Mouse (Mus musculus) hindbrain, embryonic 11.5 days (tissue): Measurements from ENCODE around the gene Fhod1. TPM values are rescaled to one million over a fixed set of nuclear protein-coding genes. Genes with fewer than 3 reads are reported as not detected.

ENCODE experiments used
- ATAC-seq: fragments of 200-750 bp; cut with Nextera tagmentation; 2 replicates; pipeline ENCODE4 v1.8.0; 2017; ENCODE audit warnings: mild to moderate bottlenecking, moderate TSS enrichment, moderate library complexity; ENCODE audit not compliant: low FRiP score
- DNase-seq: peaks from one replicate; pipeline ENCODE4 v3.0.0-alpha.2; 2015; ENCODE audit warnings: low spot score
- H3K27ac ChIP-seq: fragments of 300-500 bp; sonication (generic); 2 replicates; pipeline ENCODE4 v1.5.1; 2014; ENCODE audit warnings: mild to moderate bottlenecking, low read depth, low read length
- H3K27me3 ChIP-seq: fragments of 300-500 bp; sonication (generic); 2 replicates; pipeline ENCODE4 v1.6.1; 2014; ENCODE audit warnings: mild to moderate bottlenecking, low read length, moderate library complexity, mixed read lengths; ENCODE audit not compliant: control insufficient read depth, insufficient read depth
- H3K36me3 ChIP-seq: fragments of 300-500 bp; sonication (generic); 2 replicates; pipeline ENCODE4 v1.6.1; 2014; ENCODE audit warnings: mild to moderate bottlenecking, low read length, moderate library complexity, mixed read lengths; ENCODE audit not compliant: control insufficient read depth, insufficient read depth
- H3K4me1 ChIP-seq: fragments of 300-500 bp; sonication (generic); replicated peaks from 2 replicates; pipeline ENCODE4 v1.6.1; 2014; ENCODE audit warnings: low read length, mixed read lengths; ENCODE audit not compliant: control insufficient read depth, insufficient read depth
- H3K4me2 ChIP-seq: fragments of 300-500 bp; sonication (generic); replicated peaks from 2 replicates; pipeline ENCODE4 v1.6.1; 2014; ENCODE audit warnings: mild to moderate bottlenecking, low read depth, low read length
- H3K4me3 ChIP-seq: fragments of 300-500 bp; sonication (generic); 2 replicates; pipeline ENCODE4 v1.5.1; 2014; ENCODE audit warnings: low read depth, low read length
- H3K9ac ChIP-seq: fragments of 300-500 bp; sonication (generic); 2 replicates; pipeline ENCODE4 v1.6.1; 2014; ENCODE audit warnings: low read depth, low read length
- H3K9me3 ChIP-seq: fragments of 300-500 bp; sonication (generic); 2 replicates; pipeline ENCODE4 v1.6.1; 2016; ENCODE audit warnings: low read length; ENCODE audit not compliant: control insufficient read depth
- WGBS: fragments of 180-500 bp; shearing (Covaris S2); extraction: QIAGEN DNeasy Blood & Tissue Kit; methylation state at CpG from one replicate; pipeline ENCODE4 v1.1.7; 2014; 5-methylcytosine and 5-hydroxymethylcytosine counted together
- polyA plus RNA-seq: library from polyadenylated mRNA; unstranded; fragments of >200 nt; fragmentation: Nextera tagmentation; extraction: Ambion mirVana; gene quantifications from 2 replicates; pipeline ENCODE4 v1.2.1, GENCODE M21; 2014

The Fhod1 gene
- polyA plus RNA-seq, 1 experiment from 2014 or later = 3.6 TPM

GRCm38 (mm10) chr8:105345061-105345975 lies 2.4 kb downstream of the Fhod1 start:
- no peak for DNase-seq
- Histone ChIP-seq H3K9me3 (no peaks in the 10 kb centered on the region), H3K4me3 (no peak overlapping the region), H3K27me3 (no peaks in the 10 kb centered on the region), H3K36me3 (no peaks in the 10 kb centered on the region), H3K4me2 (no peak overlapping the region; the same call in 1 of the 2 replicates), H3K4me1 (peaks cover 2% of the 10 kb centered on the region; the same call in 1 of the 2 replicates), H3K27ac (no peak overlapping the region), H3K9ac (no peak overlapping the region)
- ATAC-seq = no peak
- 68% methylated on average over 7 of the region's 7 CpGs for WGBS

DNA sequence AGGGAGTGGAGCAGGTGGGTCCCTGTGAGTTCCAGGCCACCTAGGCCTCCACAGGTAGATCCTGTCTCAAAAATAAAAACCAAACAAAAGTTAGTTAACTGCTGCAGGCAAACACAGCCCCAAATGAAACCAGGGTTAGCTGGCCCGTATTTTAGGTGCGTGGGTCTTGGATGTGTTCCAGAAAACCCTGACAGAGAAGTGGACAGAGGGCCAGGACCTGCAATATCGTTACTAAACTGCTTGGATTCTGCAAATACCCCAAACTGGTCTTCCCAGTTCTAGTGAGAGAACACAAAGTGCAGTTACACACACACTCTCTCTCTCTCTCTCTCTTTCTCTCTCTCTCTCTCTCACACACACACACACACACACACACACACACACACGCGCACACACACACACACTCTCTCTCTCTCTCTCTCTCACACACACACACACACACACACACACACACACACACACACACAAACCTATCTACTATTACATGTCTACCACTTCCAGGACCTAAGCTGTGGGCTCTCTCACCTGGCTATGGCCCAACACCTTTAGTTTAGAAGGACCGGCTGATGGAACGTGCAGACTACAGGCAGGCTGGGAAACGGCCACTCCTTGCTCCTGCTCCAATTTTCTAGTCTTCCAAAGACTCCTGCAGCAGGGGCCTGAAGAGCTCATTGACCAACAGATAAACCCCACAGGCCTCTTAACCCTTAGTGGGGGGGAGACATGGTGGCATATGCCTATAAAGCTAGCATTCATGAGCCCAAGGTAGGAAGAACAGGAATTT lies 3.8 kb downstream of the Fhod1 start:
- ATAC-seq (no peak), DNase-seq (no peak)
- Histone ChIP-seq H3K27ac (no peak overlapping the region), H3K4me3 (no peak overlapping the region), H3K9me3 (no peaks in the 10 kb centered on the region), H3K27me3 (no peaks in the 10 kb centered on the region), H3K4me1 (peaks cover 2% of the 10 kb centered on the region; the same call in 1 of the 2 replicates), H3K4me2 (no peak overlapping the region), H3K9ac (no peak overlapping the region), H3K36me3 (no peaks in the 10 kb centered on the region)
- WGBS = 85% methylated on average over 6 of the region's 8 CpGs

- Histone ChIP-seq H3K4me1 (peaks cover 2% of the 10 kb centered on the region; the same call in 1 of the 2 replicates), H3K9me3 (no peaks in the 10 kb centered on the region), H3K27ac (no peak overlapping the region), H3K27me3 (no peaks in the 10 kb centered on the region), H3K4me3 (no peak overlapping the region), H3K36me3 (no peaks in the 10 kb centered on the region), H3K4me2 (no peak overlapping the region), H3K9ac (no peak overlapping the region)
- 85% methylated on average over 4 of the region's 4 CpGs for WGBS
- ATAC-seq = no peak
- no peak for DNase-seq
Observed at GRCm38 (mm10) chr8:105342768-105343167, 5.0 kb downstream of the Fhod1 start.

- no peak overlapping the region for H3K27ac ChIP-seq
Observed at GRCm38 (mm10) chr8:105341399-105341798, 6.4 kb downstream of the Fhod1 start.

GRCm38 (mm10) chr8:105339886-105340635 lies 7.7 kb downstream of the Fhod1 start:
- no peaks in the 10 kb centered on the region for H3K36me3 ChIP-seq
- H3K4me3 ChIP-seq = no peak overlapping the region
- 87% methylated on average over 6 of the region's 6 CpGs for WGBS
- no peak for ATAC-seq
- H3K9ac ChIP-seq = no peak overlapping the region
- H3K27me3 ChIP-seq = no peaks in the 10 kb centered on the region
- H3K4me2 ChIP-seq = no peak overlapping the region
- no peaks in the 10 kb centered on the region for H3K9me3 ChIP-seq
- no peak overlapping the region for H3K27ac ChIP-seq
- no peaks in the 10 kb centered on the region for H3K4me1 ChIP-seq
- no peak for DNase-seq

More at GRCm38 (mm10) chr8:105341399-105341798, 6.4 kb downstream of the Fhod1 start:
- H3K9me3 ChIP-seq = no peaks in the 10 kb centered on the region
- H3K4me1 ChIP-seq = no peaks in the 10 kb centered on the region
- no peaks in the 10 kb centered on the region for H3K36me3 ChIP-seq
- no peak overlapping the region for H3K4me2 ChIP-seq
- H3K27me3 ChIP-seq = no peaks in the 10 kb centered on the region
- ATAC-seq = no peak
- 44% methylated on average over 8 of the region's 8 CpGs for WGBS
- no peak overlapping the region for H3K9ac ChIP-seq
- DNase-seq = no peak
- no peak overlapping the region for H3K4me3 ChIP-seq

DNA sequence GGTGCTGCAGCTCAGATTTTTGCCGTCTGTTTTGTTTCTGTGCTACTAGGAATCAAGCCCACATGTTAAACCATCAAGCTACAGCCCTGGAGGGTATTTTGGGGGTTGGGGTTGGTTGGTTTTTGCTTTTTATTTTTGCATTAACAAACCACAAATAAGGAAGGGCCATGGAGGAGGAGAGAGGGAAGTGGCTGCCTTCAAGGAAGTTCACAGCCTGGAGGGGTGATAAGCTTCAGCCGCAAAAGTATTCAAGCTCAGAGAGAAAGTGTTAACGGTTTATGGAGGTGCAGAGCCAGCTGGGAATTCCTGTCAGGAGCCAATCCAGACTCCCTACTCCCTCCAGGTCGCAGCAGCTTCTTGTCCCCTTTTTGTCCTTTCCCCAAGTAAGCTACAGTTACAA lies 8.8 kb downstream of the Fhod1 start:
- no peaks in the 10 kb centered on the region for H3K9me3 ChIP-seq
- H3K4me1 ChIP-seq = no peaks in the 10 kb centered on the region
- no peak overlapping the region for H3K4me2 ChIP-seq
- no peak for ATAC-seq
- DNase-seq = no peak
- no peaks in the 10 kb centered on the region for H3K27me3 ChIP-seq
- no peak overlapping the region for H3K27ac ChIP-seq
- H3K9ac ChIP-seq = no peak overlapping the region
- WGBS = 69% methylated on average over 4 of the region's 4 CpGs
- H3K36me3 ChIP-seq = no peaks in the 10 kb centered on the region
- no peak overlapping the region for H3K4me3 ChIP-seq

GRCm38 (mm10) chr8:105336373-105337130 lies 11.2 kb downstream of the Fhod1 start:
- H3K9ac ChIP-seq = no peak overlapping the region
- peak; percentile 30 for DNase-seq
- no peaks in the 10 kb centered on the region for H3K36me3 ChIP-seq

DNA sequence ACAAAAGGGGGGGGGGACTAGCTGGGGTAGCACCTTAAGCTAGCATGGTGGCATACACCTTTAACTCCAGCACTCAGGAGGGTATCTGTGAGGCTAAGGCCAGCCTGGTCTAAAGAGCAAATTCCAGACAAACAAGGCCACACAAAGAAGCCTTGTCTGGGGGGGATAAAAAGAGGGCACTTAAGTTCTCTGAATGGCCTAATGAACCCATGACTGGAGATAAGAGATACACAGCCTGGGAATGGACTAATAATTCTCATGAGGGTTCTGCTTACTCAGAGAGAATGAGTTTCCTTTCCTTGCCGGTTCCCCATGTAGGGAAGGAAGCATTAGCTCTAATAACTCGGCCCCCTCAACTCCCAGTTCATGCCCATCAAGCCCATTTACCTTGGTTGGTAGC lies 15.2 kb downstream of the Fhod1 start:
- Histone ChIP-seq H3K4me2 (no peak overlapping the region), H3K9ac (no peak overlapping the region), H3K27ac (no peak overlapping the region), H3K4me1 (peaks cover under 1% of the 10 kb centered on the region; the same call in 1 of the 2 replicates), H3K27me3 (no peaks in the 10 kb centered on the region), H3K36me3 (peaks cover 4% of the 10 kb centered on the region; the same call in 1 of the 2 replicates), H3K4me3 (no peak overlapping the region), H3K9me3 (no peaks in the 10 kb centered on the region)
- ATAC-seq = no peak
- 79% methylated on average over 2 of the region's 2 CpGs for WGBS
- no peak for DNase-seq

More at GRCm38 (mm10) chr8:105336373-105337130, 11.2 kb downstream of the Fhod1 start:
- Histone ChIP-seq H3K9me3 (no peaks in the 10 kb centered on the region), H3K27ac (no peak overlapping the region), H3K4me3 (no peak overlapping the region), H3K27me3 (no peaks in the 10 kb centered on the region), H3K4me1 (no peaks in the 10 kb centered on the region), H3K4me2 (no peak overlapping the region)
- 49% methylated on average over 32 of the region's 32 CpGs for WGBS
- ATAC-seq = peak; percentile 52
